Mouse (Mus musculus) cortical plate, adult 2 months (tissue): ENCODE results near the gene Ampd3.

Experiments
- CTCF ChIP-seq: fragments of 200-500 bp; IDR thresholded peaks from 2 replicates; pipeline ENCODE4 v1.5.1; 2011; ENCODE audit warnings: mild to moderate bottlenecking, control low read depth, low read length; ENCODE audit not compliant: insufficient read depth; ENCODE audit errors: extremely low read depth
- POLR2A ChIP-seq: fragments of 200-500 bp; IDR thresholded peaks from 2 replicates; pipeline ENCODE4 v1.6.1; 2011; ENCODE audit warnings: mild to moderate bottlenecking, low read length, control low read depth; ENCODE audit not compliant: insufficient read depth; ENCODE audit errors: extremely low read depth

DNA sequence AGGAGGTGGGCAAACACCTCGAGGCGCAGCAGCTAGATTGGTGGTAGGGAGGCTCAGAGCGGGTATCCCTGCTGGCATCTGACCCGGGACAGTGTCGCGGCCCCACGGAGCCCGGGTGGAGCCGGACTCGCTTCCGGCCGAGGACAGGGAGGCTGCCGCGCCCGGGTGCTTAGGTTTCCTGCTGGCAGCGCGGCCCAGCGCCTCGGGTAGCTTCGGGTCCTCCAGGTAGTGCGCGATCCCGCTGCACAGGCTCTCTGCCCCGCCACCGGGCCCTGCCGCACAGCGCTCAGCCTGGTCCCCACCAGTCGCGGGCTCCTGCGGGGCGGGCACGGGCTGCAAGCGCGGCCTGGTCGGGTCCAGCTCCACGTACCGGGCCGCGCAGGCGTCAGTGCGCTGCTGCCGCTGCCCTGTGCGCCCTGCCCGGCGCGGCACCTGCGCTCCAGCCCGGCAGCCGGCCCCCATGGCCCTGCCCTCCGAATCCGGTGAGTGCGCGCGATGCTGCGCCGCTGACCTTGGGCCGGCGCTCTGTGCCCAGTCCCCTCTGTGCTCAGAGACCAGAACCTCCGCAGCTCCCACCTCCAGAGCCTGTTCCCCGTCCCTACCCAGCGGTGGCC is 552 bp downstream of the Ampd3 start:
- TF ChIP-seq POLR2A (0 out of 2 replicates have a peak, but pooled peaks have one; percentile 4), CTCF (no peak)
